Mouse (Mus musculus) left cerebral cortex, postnatal 36 days (tissue): ENCODE data around the gene Lias. TPM values are rescaled to one million over a fixed set of nuclear protein-coding genes. Genes with fewer than 3 reads are reported as not detected.
A peak's percentile ranks its signal among the peaks of the same experiment; 100 is the strongest.

Experiments
- DNase-seq, 2 experiments: peaks; one replicate each; pipeline ENCODE4 v3.0.0; 2021 to 2022; ENCODE audit warnings: low spot score in 2 of 2, mixed read lengths in 1 of 2
- intact Hi-C: fragments of 180-260 bp; cut with DNase I; formaldehyde crosslinking; loops from one replicate; pipeline ENCODE4 v1.15.1; 2025
- total RNA-seq, 2 experiments: library from RNA; stranded (reverse); gene quantifications; 2 replicates each; pipeline ENCODE4 v1.2.3; 2021

Gene Lias
- 10 to 100 TPM; 34.6 to 35.4 TPM for total RNA-seq

GRCm38 (mm10) chr5:65390648-65391644 lies at the start of gene Lias, which contains the start of gene Rpl9:
Gene Lias (plus strand): TSS chr5:65391497.
Gene Rpl9 (minus strand): TSS chr5:65391444.
- intact Hi-C loops, result loop anchor here (1.0 kb wide), 1 partner anchor 56 kb away; the partner anchor contains the start of gene Rfc1
- DNase-seq, result peak; percentile 99

- intact Hi-C loops, result no loop called here
- DNase-seq, result no peak
These were observed 43.1 kb upstream of the Lias start, which contains the start of gene Klb for GRCm38 (mm10) chr5:65348168-65348567. Gene Klb (plus strand): TSS chr5:65348314.

- DNase-seq, result no peak
- intact Hi-C loops, result no loop called here
These were observed 40.8 kb upstream of the Lias start for GRCm38 (mm10) chr5:65350508-65350907.

GRCm38 (mm10) chr5:65354097-65354496 lies 37.2 kb upstream of the Lias start:
- intact Hi-C loops, result no loop called here
- DNase-seq, result no peak

- no peak for DNase-seq
- intact Hi-C loops, result no loop called here
These were observed 36.3 kb upstream of the Lias start for GRCm38 (mm10) chr5:65354985-65355384.

- no peak for DNase-seq
- intact Hi-C loops, result no loop called here
These were observed 34.4 kb upstream of the Lias start for GRCm38 (mm10) chr5:65356851-65357250.

- intact Hi-C loops, result no loop called here
- no peak for DNase-seq
These were observed 33.5 kb upstream of the Lias start for GRCm38 (mm10) chr5:65357771-65358170.

- intact Hi-C loops, result no loop called here
- DNase-seq, result no peak
These were observed 23.5 kb upstream of the Lias start for GRCm38 (mm10) chr5:65367837-65368236.

- intact Hi-C loops, result no loop called here
- no peak for DNase-seq
These were observed 19.7 kb upstream of the Lias start for GRCm38 (mm10) chr5:65371551-65371950.

- no peak for DNase-seq
- intact Hi-C loops, result no loop called here
These were observed 16.6 kb upstream of the Lias start for GRCm38 (mm10) chr5:65374746-65375145.

- no peak for DNase-seq
- intact Hi-C loops, result no loop called here
These were observed 5.6 kb upstream of the Lias start for GRCm38 (mm10) chr5:65385704-65386103.

GRCm38 (mm10) chr5:65387008-65387867 lies 4.1 kb upstream of the Lias start:
- intact Hi-C loops, result no loop called here
- DNase-seq, result no peak

- intact Hi-C loops, result loop anchor here (1.0 kb wide), 1 partner anchor 56 kb away; the partner anchor contains the start of gene Rfc1
These were observed 456 bp downstream of the Lias start for GRCm38 (mm10) chr5:65391753-65392152.

GRCm38 (mm10) chr5:65394425-65394824 lies 3.1 kb downstream of the Lias start:
- intact Hi-C loops, result no loop called here
- DNase-seq, result no peak

More at GRCm38 (mm10) chr5:65391753-65392152, 456 bp downstream of the Lias start:
- DNase-seq, result no peak

- intact Hi-C loops, result loop anchor here (5.0 kb wide), 1 partner anchor 296 kb away; the partner anchor contains the start of gene Pds5a
- peak; percentile 69 to 77 for DNase-seq
These were observed 10.1 kb downstream of the Lias start for GRCm38 (mm10) chr5:65401251-65401994.

GRCm38 (mm10) chr5:65407989-65408388 lies 16.7 kb downstream of the Lias start:
- intact Hi-C loops, result no loop called here
- no peak for DNase-seq

- DNase-seq, result no peak
- intact Hi-C loops, result no loop called here
These were observed 24.6 kb downstream of the Lias start for GRCm38 (mm10) chr5:65415653-65416458.

- intact Hi-C loops, result no loop called here
- DNase-seq, result no peak
These were observed 27.8 kb downstream of the Lias start for GRCm38 (mm10) chr5:65419136-65419535.
